Mouse (Mus musculus): ENCODE data around the gene Ror1. TPM values are rescaled to one million over a fixed set of nuclear protein-coding genes. Genes with fewer than 3 reads are reported as not detected.

Ror1 gene
- polyA plus RNA-seq, 1 experiment from 2014 or later = 1.5 TPM

GRCm38 (mm10) chr4:100223532-100223931 is 127.9 kb downstream of the Ror1 start:
- 35% methylated on average over 1 of the region's 1 CpGs for WGBS

DNA sequence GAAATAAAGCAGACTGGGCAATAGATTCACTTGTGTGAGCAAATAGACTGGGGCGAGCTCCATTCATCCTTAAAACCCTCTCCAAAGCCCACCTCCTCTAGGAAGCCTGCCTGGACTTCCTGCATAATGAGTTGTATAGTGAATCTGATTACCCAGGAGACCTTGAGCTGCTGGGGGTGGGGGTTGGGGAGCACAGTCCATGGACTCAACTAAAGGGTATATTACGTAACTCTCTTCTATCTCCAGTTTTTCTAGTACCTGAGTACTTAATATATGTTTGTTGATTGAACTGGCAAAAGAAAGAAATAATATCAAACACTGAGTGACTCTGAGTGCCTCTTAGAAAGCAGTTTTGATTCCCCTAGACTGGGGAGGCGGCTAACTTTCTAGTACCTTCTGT is 128.4 kb downstream of the Ror1 start:
- H3K36me3 ChIP-seq (replicated peaks; ENCODE audit: control insufficient read depth, insufficient read depth) = no peaks in the 10 kb centered on the region
- H3K27ac ChIP-seq = no peak overlapping the region
- no peaks in the 10 kb centered on the region for H3K4me1 ChIP-seq (replicated peaks; ENCODE audit: control insufficient read depth, insufficient read depth, low read length)
- no peaks in the 10 kb centered on the region for H3K9me3 ChIP-seq (ENCODE audit: control insufficient read depth, low read length)
- no peak for ATAC-seq (ENCODE audit: low FRiP score)
- WGBS = 66% methylated on average over 3 of the region's 3 CpGs
- no peak overlapping the region for H3K4me3 ChIP-seq (replicated peaks; ENCODE audit: low read length)
- H3K27me3 ChIP-seq (ENCODE audit: control insufficient read depth, insufficient read depth, low read length) = no peaks in the 10 kb centered on the region
- no peak for DNase-seq (ENCODE audit: low spot score)
- H3K9ac ChIP-seq = no peak overlapping the region
- H3K4me2 ChIP-seq (replicated peaks) = no peak overlapping the region

More at GRCm38 (mm10) chr4:100223532-100223931, 127.9 kb downstream of the Ror1 start:
- Histone ChIP-seq H3K4me3 (replicated peaks; ENCODE audit: low read length) (no peak overlapping the region), H3K4me1 (replicated peaks; ENCODE audit: control insufficient read depth, insufficient read depth, low read length) (no peaks in the 10 kb centered on the region), H3K9ac (no peak overlapping the region), H3K36me3 (replicated peaks; ENCODE audit: control insufficient read depth, insufficient read depth) (no peaks in the 10 kb centered on the region), H3K27me3 (ENCODE audit: control insufficient read depth, insufficient read depth, low read length) (no peaks in the 10 kb centered on the region), H3K9me3 (ENCODE audit: control insufficient read depth, low read length) (no peaks in the 10 kb centered on the region), H3K4me2 (replicated peaks) (no peak overlapping the region), H3K27ac (no peak overlapping the region)
- DNase-seq (ENCODE audit: low spot score) = no peak
- ATAC-seq (ENCODE audit: low FRiP score) = no peak

GRCm38 (mm10) chr4:100226619-100227018 is 131.0 kb downstream of the Ror1 start:
- no peak for DNase-seq (ENCODE audit: low spot score)
- ATAC-seq (ENCODE audit: low FRiP score) = no peak
- no peaks in the 10 kb centered on the region for H3K4me1 ChIP-seq (replicated peaks; ENCODE audit: control insufficient read depth, insufficient read depth, low read length)

GRCm38 (mm10) chr4:100228106-100228505 is 132.5 kb downstream of the Ror1 start:
- 85% methylated on average over 3 of the region's 3 CpGs for whole genome bisulfite sequencing
- Histone ChIP-seq H3K27me3 (ENCODE audit: control insufficient read depth, insufficient read depth, low read length) (no peaks in the 10 kb centered on the region), H3K9me3 (ENCODE audit: control insufficient read depth, low read length) (no peaks in the 10 kb centered on the region), H3K9ac (no peak overlapping the region), H3K4me3 (replicated peaks; ENCODE audit: low read length) (no peak overlapping the region), H3K4me2 (replicated peaks) (no peak overlapping the region), H3K27ac (no peak overlapping the region), H3K4me1 (replicated peaks; ENCODE audit: control insufficient read depth, insufficient read depth, low read length) (no peaks in the 10 kb centered on the region), H3K36me3 (replicated peaks; ENCODE audit: control insufficient read depth, insufficient read depth) (no peaks in the 10 kb centered on the region)
- DNase-seq (ENCODE audit: low spot score) (no peak), ATAC-seq (ENCODE audit: low FRiP score) (no peak)

More at GRCm38 (mm10) chr4:100226619-100227018, 131.0 kb downstream of the Ror1 start:
- no peak overlapping the region for H3K27ac ChIP-seq
- no peak overlapping the region for H3K4me3 ChIP-seq (replicated peaks; ENCODE audit: low read length)
- no peak overlapping the region for H3K9ac ChIP-seq
- no peaks in the 10 kb centered on the region for H3K9me3 ChIP-seq (ENCODE audit: control insufficient read depth, low read length)
- H3K4me2 ChIP-seq (replicated peaks) = no peak overlapping the region
- WGBS = 65% methylated on average over 4 of the region's 4 CpGs
- no peaks in the 10 kb centered on the region for H3K36me3 ChIP-seq (replicated peaks; ENCODE audit: control insufficient read depth, insufficient read depth)
- H3K27me3 ChIP-seq (ENCODE audit: control insufficient read depth, insufficient read depth, low read length) = no peaks in the 10 kb centered on the region

DNA sequence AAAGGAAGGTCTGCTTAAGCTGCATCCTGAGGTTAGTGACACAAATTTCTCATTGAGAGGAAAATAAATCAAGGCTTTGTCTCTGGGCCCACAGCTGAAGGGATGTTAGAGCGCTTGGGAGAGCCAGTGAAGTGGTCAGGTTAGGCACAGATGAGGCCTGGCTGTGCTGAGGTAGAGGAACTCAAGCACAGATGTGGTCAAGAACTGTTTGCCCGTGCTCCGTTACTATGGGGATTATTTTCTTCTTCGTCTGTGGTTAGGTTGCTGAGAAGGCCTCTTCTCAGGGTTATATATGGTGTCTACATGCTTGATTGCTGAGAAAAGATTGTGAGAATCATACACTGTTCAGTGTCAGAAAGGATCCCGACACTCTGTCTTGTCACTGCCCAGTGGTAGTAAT is 134.7 kb downstream of the Ror1 start:
- Histone ChIP-seq H3K36me3 (replicated peaks; ENCODE audit: control insufficient read depth, insufficient read depth) (no peaks in the 10 kb centered on the region), H3K27ac (no peak overlapping the region), H3K27me3 (ENCODE audit: control insufficient read depth, insufficient read depth, low read length) (no peaks in the 10 kb centered on the region), H3K4me1 (replicated peaks; ENCODE audit: control insufficient read depth, insufficient read depth, low read length) (no peaks in the 10 kb centered on the region), H3K9ac (no peak overlapping the region), H3K4me3 (replicated peaks; ENCODE audit: low read length) (no peak overlapping the region), H3K4me2 (replicated peaks) (no peak overlapping the region), H3K9me3 (ENCODE audit: control insufficient read depth, low read length) (no peaks in the 10 kb centered on the region)
- ATAC-seq (ENCODE audit: low FRiP score) (no peak), DNase-seq (ENCODE audit: low spot score) (no peak)
- WGBS = 85% methylated on average over 5 of the region's 5 CpGs

GRCm38 (mm10) chr4:100230963-100231362 is 135.4 kb downstream of the Ror1 start:
- Histone ChIP-seq H3K9me3 (ENCODE audit: control insufficient read depth, low read length) (no peaks in the 10 kb centered on the region), H3K36me3 (replicated peaks; ENCODE audit: control insufficient read depth, insufficient read depth) (no peaks in the 10 kb centered on the region), H3K4me3 (replicated peaks; ENCODE audit: low read length) (no peak overlapping the region), H3K9ac (no peak overlapping the region), H3K4me2 (replicated peaks) (no peak overlapping the region), H3K27me3 (ENCODE audit: control insufficient read depth, insufficient read depth, low read length) (no peaks in the 10 kb centered on the region), H3K4me1 (replicated peaks; ENCODE audit: control insufficient read depth, insufficient read depth, low read length) (no peaks in the 10 kb centered on the region), H3K27ac (no peak overlapping the region)
- WGBS = 83% methylated on average over 2 of the region's 2 CpGs
- DNase-seq (ENCODE audit: low spot score) (no peak), ATAC-seq (ENCODE audit: low FRiP score) (no peak)

DNA sequence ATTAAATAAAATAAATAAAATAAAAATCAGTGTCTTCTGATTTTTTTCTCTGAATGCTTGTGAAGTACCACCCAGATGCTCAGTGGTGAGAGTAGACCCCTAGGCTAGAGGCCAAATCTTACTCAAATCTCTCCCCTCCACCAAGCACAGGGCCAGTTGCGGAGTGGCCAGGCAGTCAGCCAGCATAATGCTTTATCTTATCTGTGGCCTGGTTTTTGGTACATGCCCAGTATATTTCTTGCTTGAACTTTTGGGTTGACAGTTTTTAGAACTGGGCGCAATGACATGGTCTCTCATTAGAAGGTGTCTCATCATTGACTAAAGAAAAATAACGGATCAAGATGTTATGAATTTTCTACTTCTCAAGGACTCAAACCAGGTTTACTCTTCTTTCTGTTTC is 136.3 kb downstream of the Ror1 start:
- 93% methylated on average over 3 of the region's 3 CpGs for WGBS
- Histone ChIP-seq H3K4me3 (replicated peaks; ENCODE audit: low read length) (no peak overlapping the region), H3K27ac (no peak overlapping the region), H3K9me3 (ENCODE audit: control insufficient read depth, low read length) (no peaks in the 10 kb centered on the region), H3K9ac (no peak overlapping the region), H3K27me3 (ENCODE audit: control insufficient read depth, insufficient read depth, low read length) (no peaks in the 10 kb centered on the region), H3K36me3 (replicated peaks; ENCODE audit: control insufficient read depth, insufficient read depth) (no peaks in the 10 kb centered on the region), H3K4me1 (replicated peaks; ENCODE audit: control insufficient read depth, insufficient read depth, low read length) (no peaks in the 10 kb centered on the region), H3K4me2 (replicated peaks) (no peak overlapping the region)
- no peak for DNase-seq (ENCODE audit: low spot score)
- no peak for ATAC-seq (ENCODE audit: low FRiP score)

GRCm38 (mm10) chr4:100232541-100232940 is 136.9 kb downstream of the Ror1 start:
- no peak overlapping the region for H3K9ac ChIP-seq
- H3K27ac ChIP-seq = no peak overlapping the region
- H3K4me1 ChIP-seq (replicated peaks; ENCODE audit: control insufficient read depth, insufficient read depth, low read length) = no peaks in the 10 kb centered on the region
- WGBS = 92% methylated on average over 7 of the region's 7 CpGs
- no peaks in the 10 kb centered on the region for H3K9me3 ChIP-seq (ENCODE audit: control insufficient read depth, low read length)
- H3K36me3 ChIP-seq (replicated peaks; ENCODE audit: control insufficient read depth, insufficient read depth) = no peaks in the 10 kb centered on the region
- H3K27me3 ChIP-seq (ENCODE audit: control insufficient read depth, insufficient read depth, low read length) = no peaks in the 10 kb centered on the region
- ATAC-seq (ENCODE audit: low FRiP score) (no peak), DNase-seq (ENCODE audit: low spot score) (no peak)
- H3K4me2 ChIP-seq (replicated peaks) = no peak overlapping the region
- no peak overlapping the region for H3K4me3 ChIP-seq (replicated peaks; ENCODE audit: low read length)

DNA sequence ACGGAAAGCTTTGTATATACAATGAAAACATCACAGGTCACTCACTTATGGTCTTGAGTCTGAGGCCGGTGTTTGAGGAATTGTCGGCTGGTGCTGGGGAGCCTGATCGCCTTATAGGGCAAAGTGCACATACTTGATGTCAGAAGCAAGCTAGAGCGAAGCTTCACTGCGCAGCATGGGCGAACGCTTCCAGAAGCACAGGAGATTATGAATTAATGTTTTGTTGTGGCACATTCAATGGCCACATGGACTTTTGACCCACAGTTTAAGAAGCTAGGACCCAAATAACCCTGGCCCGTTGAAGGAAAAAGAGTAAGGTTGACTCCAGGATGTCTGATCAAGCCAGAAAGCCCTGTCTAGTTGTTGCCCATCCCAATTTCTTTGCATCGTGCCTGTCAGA is 138.2 kb downstream of the Ror1 start:
- Histone ChIP-seq H3K9ac (no peak overlapping the region), H3K36me3 (replicated peaks; ENCODE audit: control insufficient read depth, insufficient read depth) (no peaks in the 10 kb centered on the region), H3K4me1 (replicated peaks; ENCODE audit: control insufficient read depth, insufficient read depth, low read length) (no peaks in the 10 kb centered on the region), H3K4me2 (replicated peaks) (no peak overlapping the region), H3K27ac (no peak overlapping the region), H3K4me3 (replicated peaks; ENCODE audit: low read length) (no peak overlapping the region), H3K9me3 (ENCODE audit: control insufficient read depth, low read length) (no peaks in the 10 kb centered on the region), H3K27me3 (ENCODE audit: control insufficient read depth, insufficient read depth, low read length) (no peaks in the 10 kb centered on the region)
- DNase-seq (ENCODE audit: low spot score) (no peak), ATAC-seq (ENCODE audit: low FRiP score) (no peak)
- 92% methylated on average over 10 of the region's 10 CpGs for WGBS

GRCm38 (mm10) chr4:100236339-100236738 is 140.7 kb downstream of the Ror1 start:
- no peak overlapping the region for H3K9ac ChIP-seq
- H3K4me2 ChIP-seq (replicated peaks) = no peak overlapping the region
- DNase-seq (ENCODE audit: low spot score) (no peak), ATAC-seq (ENCODE audit: low FRiP score) (no peak)
- no peaks in the 10 kb centered on the region for H3K36me3 ChIP-seq (replicated peaks; ENCODE audit: control insufficient read depth, insufficient read depth)
- 90% methylated on average over 3 of the region's 3 CpGs for WGBS
- H3K27me3 ChIP-seq (ENCODE audit: control insufficient read depth, insufficient read depth, low read length) = no peaks in the 10 kb centered on the region
- H3K4me1 ChIP-seq (replicated peaks; ENCODE audit: control insufficient read depth, insufficient read depth, low read length) = no peaks in the 10 kb centered on the region
- no peak overlapping the region for H3K27ac ChIP-seq
- H3K9me3 ChIP-seq (ENCODE audit: control insufficient read depth, low read length) = no peaks in the 10 kb centered on the region
- H3K4me3 ChIP-seq (replicated peaks; ENCODE audit: low read length) = no peak overlapping the region

All from hindbrain, embryonic 14.5 days (tissue).